Mouse (Mus musculus) G1E-ER4 (cell line): Measurements from ENCODE around the gene Kmt2b. TPM values are rescaled to one million over a fixed set of nuclear protein-coding genes. Genes with fewer than 3 reads are reported as not detected.

Experiments used
- GATA1 ChIP-seq: IDR thresholded peaks from one replicate; pipeline ENCODE4 v1.8.0; 2012; ENCODE audit warnings: low read length, inconsistent platforms
- polyA plus RNA-seq: library from polyadenylated mRNA; stranded (reverse); fragments of >175 nt; gene quantifications from 2 replicates; pipeline ENCODE4 v1.2.3, GENCODE M21; 2012

The Kmt2b gene
- polyA plus RNA-seq, 1 experiment, result 147 TPM

DNA sequence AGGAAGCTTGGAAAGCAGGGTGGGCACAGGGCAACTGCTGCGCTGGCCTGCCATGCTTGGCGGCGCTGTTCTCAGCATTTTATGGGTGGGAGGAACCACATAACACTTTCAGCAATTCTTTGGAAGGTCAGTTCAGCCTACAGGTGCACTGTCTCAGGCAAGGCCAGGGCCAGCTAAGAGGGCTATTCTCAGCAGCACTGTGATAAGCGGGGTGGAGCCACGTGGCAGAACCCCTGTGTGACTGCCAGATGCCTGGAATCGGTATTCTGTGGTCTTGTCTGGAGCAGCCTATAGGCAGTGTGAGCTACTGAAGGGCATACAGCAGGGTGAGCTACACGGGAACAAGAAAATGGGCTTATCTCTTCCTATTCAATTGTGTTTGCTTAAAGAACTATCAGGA lies 21.5 kb upstream of the Kmt2b start:
- TF ChIP-seq GATA1, result no peak

DNA sequence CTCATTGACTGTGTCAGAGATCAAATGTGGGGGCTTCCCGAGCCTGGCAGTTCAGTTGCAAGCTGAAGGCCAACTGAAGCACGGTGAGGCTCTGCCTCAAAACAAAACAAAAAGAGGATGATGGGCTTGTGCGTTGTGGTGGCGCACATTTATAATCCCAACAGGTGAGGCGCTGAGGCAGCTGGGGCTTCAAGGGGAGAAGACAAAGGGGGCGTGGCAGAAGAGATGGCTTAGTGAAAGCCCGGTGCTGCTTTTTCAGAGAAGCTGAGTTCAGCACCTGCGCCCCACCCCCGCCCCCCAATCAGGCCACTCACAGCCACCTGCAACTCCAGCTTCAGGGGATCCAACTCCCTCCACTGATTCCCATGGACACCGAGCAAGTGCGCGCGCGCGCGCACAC lies 19.9 kb upstream of the Kmt2b start:
- TF ChIP-seq GATA1, result no peak

DNA sequence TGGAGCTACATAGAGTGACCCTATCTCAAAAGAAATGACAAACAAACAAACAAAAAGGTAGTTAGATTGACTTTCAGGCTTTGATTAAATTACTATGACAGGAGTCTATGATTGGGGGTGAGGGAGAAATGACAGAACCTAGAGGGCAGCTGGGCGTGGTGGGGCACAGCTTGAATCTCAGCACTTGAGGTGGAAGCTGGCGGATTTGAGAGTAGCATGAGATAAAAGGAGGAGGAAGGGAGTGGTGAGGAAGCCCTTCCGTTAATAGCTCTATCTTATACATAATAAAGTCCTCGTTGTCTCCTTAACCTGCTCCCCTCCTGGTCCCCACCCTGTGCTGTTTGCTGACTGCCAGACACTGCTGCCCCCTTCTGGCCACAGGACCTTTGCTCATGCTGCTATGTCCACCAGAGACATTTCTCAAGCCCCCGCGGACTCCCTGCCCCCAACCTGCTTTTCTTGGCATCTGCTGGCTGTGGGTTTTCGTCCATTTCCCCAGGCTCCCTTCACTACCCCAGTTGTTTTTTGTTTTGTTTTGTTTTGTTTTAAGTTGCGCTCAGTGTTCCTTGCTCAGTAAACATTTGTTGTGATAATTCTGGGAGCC lies 19.3 kb upstream of the Kmt2b start:
- TF ChIP-seq GATA1, result no peak

DNA sequence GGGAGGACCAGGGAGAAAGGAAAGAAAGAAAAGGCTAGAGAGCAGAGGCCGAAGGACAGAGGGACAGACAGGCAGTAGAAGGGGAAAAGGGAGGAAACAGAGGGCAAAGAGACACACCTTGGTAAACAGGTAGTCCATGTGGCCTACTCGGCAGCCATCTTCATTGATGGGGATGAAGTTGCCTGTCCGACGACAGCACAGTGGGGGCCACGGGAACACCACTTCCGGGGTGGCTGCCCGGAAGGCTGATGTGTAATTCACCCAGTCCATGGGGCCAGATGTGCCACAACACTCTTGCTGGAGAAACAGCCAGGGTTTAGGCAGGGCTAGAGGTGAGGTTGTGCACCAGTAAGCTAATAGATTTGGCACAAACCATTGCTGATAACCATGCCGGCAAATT lies 16.4 kb upstream of the Kmt2b start:
- TF ChIP-seq GATA1, result no peak

DNA sequence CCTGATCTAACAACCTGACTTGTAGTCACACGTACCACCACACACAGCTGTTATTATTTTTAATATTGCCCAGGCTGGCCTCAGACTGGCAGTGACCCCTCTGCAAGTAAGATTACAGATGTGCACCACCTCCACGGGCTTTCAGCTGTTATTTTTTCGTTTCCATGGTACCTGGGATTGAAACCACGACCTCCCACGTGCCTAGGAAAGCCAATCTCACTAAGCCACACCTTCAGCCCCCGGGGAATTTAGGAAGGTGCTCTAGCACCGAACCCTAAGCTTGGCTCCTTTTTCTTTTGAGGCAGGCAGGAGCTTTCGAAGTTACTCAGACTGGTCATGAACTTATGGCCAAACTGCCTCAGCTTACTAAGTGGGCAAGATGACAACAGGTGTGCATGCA lies 15.9 kb upstream of the Kmt2b start:
- TF ChIP-seq GATA1, result no peak

DNA sequence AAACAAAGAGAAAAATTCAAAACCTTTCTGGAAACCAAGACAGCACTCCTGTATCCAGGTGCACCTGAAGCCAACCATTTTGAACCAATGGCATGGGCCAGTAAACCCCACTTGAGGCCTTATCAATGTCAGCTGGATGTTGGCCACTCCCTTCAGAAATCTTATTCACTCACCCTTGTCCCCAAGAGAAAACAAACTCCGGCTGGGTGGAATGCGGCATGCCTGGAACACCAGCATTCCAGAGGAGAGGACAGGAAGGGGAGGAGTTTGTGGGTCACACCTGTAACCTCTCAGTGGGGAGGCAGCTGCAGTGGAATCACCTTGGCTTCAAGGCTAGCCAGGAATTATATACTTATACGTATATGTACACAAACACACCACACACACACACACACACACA lies 14.1 kb upstream of the Kmt2b start:
- TF ChIP-seq GATA1, result no peak

DNA sequence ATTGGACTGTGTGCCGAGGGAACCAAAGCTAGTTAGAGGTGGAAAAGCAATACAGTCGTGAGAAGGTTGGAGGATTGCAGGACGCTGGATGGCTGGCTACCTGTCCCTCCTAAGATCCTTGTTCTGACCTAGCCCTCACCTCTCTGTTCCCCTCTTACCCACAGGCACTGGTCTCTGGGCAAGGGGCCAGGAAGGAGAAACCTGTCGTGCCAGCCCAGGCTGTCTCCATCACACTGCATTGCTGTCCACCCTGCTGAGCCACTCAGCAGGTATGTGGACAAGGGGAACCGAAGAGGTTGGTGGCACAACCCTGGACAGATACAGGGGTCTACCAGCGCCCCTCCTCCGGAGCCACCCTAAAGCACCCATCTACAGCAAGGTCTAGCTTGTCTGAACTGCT lies 12.1 kb upstream of the Kmt2b start:
- no peak for TF ChIP-seq GATA1

DNA sequence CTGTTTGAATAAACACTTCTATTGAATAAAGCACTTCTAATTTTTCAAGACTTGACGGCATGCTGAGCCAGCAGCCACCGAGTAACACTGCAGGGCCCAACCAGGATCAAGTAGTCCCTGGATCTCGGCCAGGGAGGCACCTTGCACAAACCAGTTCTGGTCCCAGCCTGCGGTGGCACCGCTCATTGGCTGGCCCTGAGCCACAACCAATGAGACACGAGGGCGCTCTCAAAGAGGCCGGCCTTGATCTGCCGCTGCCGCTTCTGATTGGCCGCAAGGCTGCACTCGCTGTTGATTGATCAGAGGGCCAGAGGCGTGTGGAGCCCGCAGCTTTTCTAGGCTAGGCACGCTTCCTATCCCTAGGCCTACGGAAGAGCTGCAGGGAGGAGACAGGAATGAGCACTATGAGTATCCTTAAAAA lies 11.4 kb upstream of the Kmt2b start:
- TF ChIP-seq GATA1, result no peak

DNA sequence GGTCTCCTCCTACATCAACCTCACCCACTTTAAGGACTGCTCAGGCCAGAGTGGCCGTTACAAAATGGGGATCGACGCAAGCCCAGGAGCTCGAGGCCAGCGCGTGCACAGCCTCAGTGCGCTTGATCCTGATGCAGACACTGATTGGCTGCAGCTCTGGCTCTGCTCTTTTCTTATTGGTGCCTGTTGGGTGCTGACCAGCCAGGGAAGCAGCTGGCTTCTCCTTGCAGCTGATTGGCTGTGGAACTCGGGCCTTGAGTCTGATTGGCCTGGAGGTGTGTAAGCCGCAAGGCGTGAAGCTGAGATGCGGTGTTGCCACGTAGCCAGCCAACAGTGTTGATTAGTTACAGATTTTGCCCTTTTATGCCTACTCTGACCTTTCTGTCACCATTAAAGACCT lies 10.3 kb upstream of the Kmt2b start, which contains the start of gene Zbtb32:
Gene Zbtb32 (minus strand): TSS at position 124 of the 400 bp plus-strand sequence.
- TF ChIP-seq GATA1, result no peak

DNA sequence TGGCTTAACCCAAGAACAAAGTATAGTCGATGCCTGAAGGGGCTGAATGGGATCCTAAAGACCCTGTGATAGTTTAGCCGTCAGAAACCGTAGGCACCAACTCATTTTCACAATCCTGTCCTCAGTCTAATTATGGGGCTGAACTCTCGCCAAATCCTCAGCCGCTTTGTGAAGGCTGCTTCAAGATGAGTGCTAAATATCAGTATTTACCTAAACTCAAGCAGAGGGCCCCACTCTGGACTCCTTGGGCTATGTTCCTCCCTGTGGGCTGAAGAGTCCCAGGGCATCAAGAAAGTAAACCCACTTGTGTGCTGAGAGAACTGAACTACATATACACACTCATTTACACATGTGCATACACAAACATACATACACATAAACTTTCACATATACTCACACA lies 8.3 kb upstream of the Kmt2b start:
- TF ChIP-seq GATA1, result no peak

DNA sequence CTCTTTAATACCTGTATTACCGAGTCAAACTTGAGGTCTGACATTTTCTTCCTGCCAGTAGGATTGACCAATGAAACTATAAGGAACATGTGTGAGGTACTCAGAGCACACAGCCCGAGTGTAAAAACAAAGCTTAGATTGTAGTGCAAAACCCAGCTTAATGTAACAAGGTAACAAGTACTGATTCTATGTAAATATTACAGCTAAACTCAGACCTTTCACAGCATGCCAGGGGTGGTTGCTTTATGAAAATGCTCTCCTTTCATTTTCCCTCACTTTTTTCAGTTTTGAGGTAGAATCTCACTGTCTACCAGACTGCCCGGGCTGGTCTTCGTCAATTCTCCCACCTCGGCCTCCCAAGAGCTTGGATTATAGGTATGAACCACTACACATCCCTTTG lies 7.6 kb upstream of the Kmt2b start:
- no peak for TF ChIP-seq GATA1

DNA sequence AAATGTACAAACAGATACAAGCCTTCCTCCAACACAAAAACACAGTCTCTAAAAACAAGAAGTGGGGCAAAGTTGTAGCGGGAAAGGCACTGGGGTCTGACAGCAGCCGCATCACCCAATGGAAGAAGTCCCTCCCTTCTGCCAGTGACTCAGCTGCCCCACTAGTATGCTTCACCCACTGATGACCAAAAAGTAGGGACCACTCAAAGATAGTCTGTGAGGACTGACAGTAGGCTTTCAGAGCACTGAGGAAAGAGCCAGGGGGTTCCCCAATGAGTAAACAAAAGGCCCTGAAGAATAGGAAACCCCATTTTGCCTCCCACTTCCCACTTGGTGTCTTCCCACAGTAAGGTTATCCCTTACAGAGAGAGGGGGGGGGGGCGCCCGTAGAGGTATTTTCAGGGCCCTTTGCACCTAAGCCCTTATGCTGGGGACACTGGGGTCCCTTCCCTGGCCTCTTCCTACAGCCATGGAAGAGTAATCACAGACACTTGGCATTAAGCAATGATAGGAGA lies 6.0 kb upstream of the Kmt2b start:
- TF ChIP-seq GATA1, result no peak

DNA sequence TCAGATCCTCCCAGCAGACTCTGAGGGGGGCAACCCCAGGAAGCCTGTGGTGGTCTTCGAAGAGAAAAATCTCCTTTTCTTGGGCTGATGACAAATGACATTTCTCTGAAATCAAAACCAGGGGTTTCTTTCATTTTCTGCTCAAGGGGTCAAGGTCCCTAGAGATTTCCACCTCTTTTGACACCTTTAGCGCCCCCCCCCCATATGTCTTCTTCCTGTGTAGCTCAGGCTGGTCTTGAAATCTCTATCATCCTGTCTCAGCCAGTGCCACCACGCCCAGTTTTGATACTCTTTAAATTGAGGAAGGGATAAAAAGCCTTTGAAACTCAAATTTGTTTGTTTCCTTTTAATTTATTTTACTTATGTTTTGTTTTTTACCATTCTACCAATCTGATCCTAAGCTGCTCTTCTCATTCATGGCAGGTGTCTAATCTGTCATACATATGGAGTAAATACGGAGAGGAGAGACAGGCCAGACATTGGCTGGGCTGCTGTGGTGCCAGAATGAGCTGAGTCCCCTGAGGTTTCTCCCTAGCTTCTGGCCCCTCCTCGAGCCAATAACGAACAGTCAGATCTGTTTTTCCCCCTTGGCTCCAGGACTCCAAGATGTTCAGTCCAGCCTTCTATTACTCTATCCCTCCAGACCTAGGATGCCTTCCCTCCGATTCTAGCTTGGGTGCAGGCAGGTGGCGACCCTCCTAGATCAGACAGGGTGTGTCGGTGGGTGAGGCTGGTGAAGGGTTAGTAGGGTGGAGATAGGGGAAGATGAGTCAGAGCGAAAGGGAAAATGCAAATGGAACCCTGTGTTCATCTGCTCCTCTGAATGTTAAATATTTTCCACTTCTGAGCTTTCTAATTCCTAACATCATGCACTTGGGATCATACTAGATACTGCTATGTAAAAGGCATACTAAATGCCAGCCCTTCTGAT lies 5.3 kb upstream of the Kmt2b start:
- no peak for TF ChIP-seq GATA1

DNA sequence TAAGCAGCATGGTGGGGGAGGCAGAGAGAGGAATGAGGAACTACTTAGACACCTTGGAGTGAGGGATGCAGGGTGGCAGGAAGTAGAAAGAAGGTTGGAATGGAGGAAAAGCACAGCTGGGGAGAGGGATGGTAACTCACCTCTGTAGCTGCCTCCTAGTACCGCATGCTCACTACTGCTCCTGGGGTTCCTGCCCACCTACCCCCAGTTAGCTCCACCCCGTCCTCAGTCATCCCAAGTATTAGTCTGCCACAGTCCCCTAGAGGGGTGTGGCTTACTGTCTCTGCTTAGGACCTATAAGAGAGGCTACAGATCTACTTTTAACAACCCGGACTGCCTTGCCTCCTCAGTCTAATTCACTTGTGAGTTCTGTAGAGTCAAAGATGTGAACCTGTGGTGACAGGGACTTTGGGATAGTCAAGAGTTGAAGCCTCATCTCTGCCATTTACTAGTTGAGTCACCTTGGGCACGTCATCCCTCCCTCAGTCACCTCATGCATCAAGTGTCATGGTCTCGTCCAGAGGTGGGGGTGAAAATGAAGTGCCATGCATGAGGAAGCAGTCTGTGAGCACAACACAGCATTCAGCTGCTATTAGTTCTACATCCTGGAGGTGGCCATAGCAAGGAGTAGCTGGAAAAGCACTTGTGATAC lies 4.4 kb upstream of the Kmt2b start:
- no peak for TF ChIP-seq GATA1

DNA sequence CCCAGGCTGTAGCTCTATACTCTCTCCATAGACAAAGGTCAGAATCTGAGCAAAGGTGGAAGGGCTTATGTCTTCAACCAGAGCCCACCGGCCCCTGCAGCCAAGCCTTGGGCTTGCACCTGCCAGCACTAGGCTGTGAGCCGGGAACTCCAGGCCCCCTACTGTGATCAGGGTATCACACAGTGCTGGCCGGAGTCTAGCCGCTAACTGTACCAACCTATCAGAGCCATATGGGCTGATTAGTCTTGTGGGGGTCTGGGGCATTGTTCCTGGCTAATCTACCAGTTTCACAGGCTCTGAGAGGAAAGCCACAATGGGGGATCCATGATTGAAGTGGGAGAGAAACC lies 3.1 kb upstream of the Kmt2b start:
- no peak for TF ChIP-seq GATA1

DNA sequence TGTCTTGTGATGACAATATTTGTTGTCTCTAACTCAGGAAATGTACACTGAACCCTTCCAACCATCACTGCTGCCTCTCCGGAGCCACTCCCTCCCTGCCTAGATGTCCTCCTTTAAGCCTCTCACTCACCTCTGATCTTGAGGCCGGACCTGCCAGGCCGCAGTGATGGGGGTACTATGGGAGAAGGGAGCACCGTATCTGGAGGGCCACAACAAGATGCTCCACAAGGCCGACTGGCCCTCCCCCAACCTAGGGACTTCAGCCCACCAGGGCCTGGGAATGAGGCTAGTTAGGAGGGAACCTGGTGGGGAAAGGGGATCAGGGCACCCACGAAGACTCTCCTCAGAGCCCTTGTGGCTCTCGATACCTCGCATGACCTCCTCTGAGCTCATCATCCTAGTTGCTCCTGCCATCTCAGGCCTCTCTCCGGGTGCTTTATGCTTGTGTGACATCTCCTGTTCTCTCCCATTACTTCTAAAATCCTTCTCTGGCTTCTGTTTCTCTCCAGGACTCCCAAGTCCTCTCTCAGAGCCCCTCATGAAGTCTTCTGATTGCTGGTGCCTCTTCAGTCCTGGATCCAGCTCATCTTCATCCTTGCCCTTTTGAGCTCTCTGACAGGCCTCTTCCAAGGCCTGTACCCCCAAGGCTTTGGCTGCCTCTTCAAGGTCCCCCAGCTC lies 2.5 kb upstream of the Kmt2b start:
- TF ChIP-seq GATA1, result no peak
